Mouse (Mus musculus) Patski (cell line): ENCODE results near the gene Ints4. TPM values are rescaled to one million over a fixed set of nuclear protein-coding genes. Genes with fewer than 3 reads are reported as not detected.
"Not testable (repeated sequence)": the region's sequence is repeated elsewhere in the genome, so short reads cannot be mapped to it uniquely, and the experiment has no call there.

ENCODE experiments used
- ATAC-seq: fragments of 100-300 bp; one replicate; pipeline ENCODE4 v1.8.0; 2021
- CTCF ChIA-PET: fragments of 350-600 bp; sonication (Branson Sonifier 250); formaldehyde crosslinking; loops from one replicate; lab custom pipeline; 2022; ENCODE audit warnings: inconsistent platforms; lab: Charles Lee
- POLR2A ChIA-PET: fragments of 350-600 bp; sonication (Branson Sonifier 250); formaldehyde crosslinking; loops from one replicate; lab custom pipeline; 2022; ENCODE audit warnings: antibody characterized with exemption, inconsistent platforms; lab: Charles Lee
- DNase-seq: peaks from one replicate; pipeline ENCODE4 v3.0.0-alpha.2; 2011; ENCODE audit warnings: low read depth, low spot score
- H3K27me3 ChIP-seq: fragments of 371-371 bp; one replicate; pipeline ENCODE4 v1.5.1; 2021
- CTCF ChIP-seq: fragments of 100-300 bp; IDR thresholded peaks from one replicate; pipeline ENCODE4 v1.5.1; 2021
- in situ Hi-C: fragments of 300-500 bp; cut with MboI; formaldehyde crosslinking; loops from 3 replicates; pipeline ENCODE4 v1.11.1; 2018; ENCODE audit warnings: low pct_unique_long_range_greater_than_20kb, mixed read lengths
- polyA plus RNA-seq: library from polyadenylated mRNA; unstranded; gene quantifications from one replicate; pipeline ENCODE4 v1.2.3, GENCODE M21; 2021

Gene Ints4
- polyA plus RNA-seq, result 42.6 TPM

- POLR2A ChIA-PET, result interaction anchor here (0.6 to 1.1 kb wide), 2 partner anchors 10 to 98 kb away, joined by 3 to 4 read pairs; partner anchors contain the start of gene Aamdc
- TF ChIP-seq CTCF, result peak; percentile 46
- DNase-seq (peak; percentile 82), ATAC-seq (peak; percentile 99)
- CTCF ChIA-PET, result interaction anchor here (0.7 to 1.4 kb wide), 5 partner anchors 30 to 101 kb away, joined by 3 to 4 read pairs (median 3); no protein-coding TSS in a partner anchor
- in situ Hi-C loops, result loop anchor here (5.0 kb wide), 1 partner anchor 96 kb away; the partner anchor contains the start of genes Aamdc and Rsf1
- H3K27me3 ChIP-seq, result no peaks in the 10 kb centered on the region
Measured at GRCm38 (mm10) chr7:97480821-97481339, at the start of gene Ints4. Gene Ints4 (plus strand): TSS chr7:97480956.

GRCm38 (mm10) chr7:97433517-97433916 lies 47.2 kb upstream of the Ints4 start:
- in situ Hi-C loops, result loop anchor here (25.0 kb wide), 1 partner anchor 554 kb away; no protein-coding TSS in a partner anchor
- ATAC-seq, DNase-seq, CTCF ChIA-PET, POLR2A ChIA-PET, H3K27me3 ChIP-seq: not testable (repeated sequence)

- TF ChIP-seq CTCF, result no peak
- CTCF ChIA-PET, result interaction anchor here (1.5 to 2.1 kb wide), 3 partner anchors 9 to 20 kb away, joined by 3 to 7 read pairs (median 4); no protein-coding TSS in a partner anchor
- DNase-seq (no peak), ATAC-seq (no peak)
- POLR2A ChIA-PET, result no interaction called here
- in situ Hi-C loops, result loop anchor here (25.0 kb wide), 1 partner anchor 553 kb away; no protein-coding TSS in a partner anchor
- no peaks in the 10 kb centered on the region for H3K27me3 ChIP-seq
Measured at GRCm38 (mm10) chr7:97434517-97434916, 46.2 kb upstream of the Ints4 start.

- H3K27me3 ChIP-seq, result no peaks in the 10 kb centered on the region
- no peak for ATAC-seq
- in situ Hi-C loops, result loop anchor here (25.0 kb wide), 1 partner anchor 548 kb away; no protein-coding TSS in a partner anchor
- POLR2A ChIA-PET, result no interaction called here
- DNase-seq, result no peak
- TF ChIP-seq CTCF, result no peak
- CTCF ChIA-PET, result interaction anchor here (0.9 to 2.1 kb wide), 2 partner anchors 8 to 76 kb away, joined by 3 to 9 read pairs; no protein-coding TSS in a partner anchor
Measured at GRCm38 (mm10) chr7:97438986-97439385, 41.8 kb upstream of the Ints4 start.

- no peaks in the 10 kb centered on the region for H3K27me3 ChIP-seq
- peak; percentile 51 for ATAC-seq
- ChIA-PET CTCF (interaction anchor here (1.5 to 2.1 kb wide), 5 partner anchors 8 to 22 kb away, joined by 3 to 9 read pairs (median 7); no protein-coding TSS in a partner anchor), POLR2A (interaction anchor here (0.7 kb wide), 1 partner anchor 11 kb away, joined by 3 read pairs; no protein-coding TSS in a partner anchor)
- DNase-seq, result peak; percentile 66
- TF ChIP-seq CTCF, result no peak
- in situ Hi-C loops, result loop anchor here (25.0 kb wide), 1 partner anchor 541 kb away; no protein-coding TSS in a partner anchor
Measured at GRCm38 (mm10) chr7:97446171-97446925, 34.4 kb upstream of the Ints4 start.

- DNase-seq (no peak), ATAC-seq (peak; percentile 17)
- in situ Hi-C loops, result loop anchor here (25.0 kb wide), 1 partner anchor 540 kb away; no protein-coding TSS in a partner anchor
- H3K27me3 ChIP-seq, result no peaks in the 10 kb centered on the region
- no peak for TF ChIP-seq CTCF
- POLR2A ChIA-PET, result no interaction called here
- CTCF ChIA-PET, result interaction anchor here (0.6 to 2.1 kb wide), 7 partner anchors 9 to 53 kb away, joined by 3 to 9 read pairs (median 7); no protein-coding TSS in a partner anchor
Measured at GRCm38 (mm10) chr7:97447050-97447531, 33.7 kb upstream of the Ints4 start.

GRCm38 (mm10) chr7:97451023-97451422 lies 29.7 kb upstream of the Ints4 start, which contains the start of gene Kctd14:
Gene Kctd14 (plus strand): TSS chr7:97451323.
- CTCF ChIA-PET, result interaction anchor here (1.7 kb wide), 1 partner anchor 15 kb away, joined by 5 read pairs; no protein-coding TSS in a partner anchor
- H3K27me3 ChIP-seq, ATAC-seq, DNase-seq, POLR2A ChIA-PET, in situ Hi-C loops: not testable (repeated sequence)

- in situ Hi-C loops, result no loop called here
- ChIA-PET POLR2A (no interaction called here), CTCF (interaction anchor here (1.7 kb wide), 1 partner anchor 14 kb away, joined by 5 read pairs; no protein-coding TSS in a partner anchor)
- ATAC-seq (no peak), DNase-seq (no peak)
- H3K27me3 ChIP-seq, result no peaks in the 10 kb centered on the region
- TF ChIP-seq CTCF, result no peak
Measured at GRCm38 (mm10) chr7:97452196-97452595, 28.6 kb upstream of the Ints4 start.

GRCm38 (mm10) chr7:97453141-97453921 lies 27.4 kb upstream of the Ints4 start:
- POLR2A ChIA-PET, result no interaction called here
- DNase-seq, result no peak
- CTCF ChIA-PET, result no interaction called here
- no peak for ATAC-seq
- in situ Hi-C loops, result no loop called here
- TF ChIP-seq CTCF, result no peak
- no peaks in the 10 kb centered on the region for H3K27me3 ChIP-seq
